Mouse (Mus musculus) hindbrain, postnatal 0 days (tissue): ENCODE data around the gene Lrat. TPM values are rescaled to one million over a fixed set of nuclear protein-coding genes. Genes with fewer than 3 reads are reported as not detected.
A peak's percentile ranks its signal among the peaks of the same experiment; 100 is the strongest.

ENCODE experiments used
- ATAC-seq: fragments of 200-750 bp; cut with Nextera tagmentation; 2 replicates; pipeline ENCODE4 v1.8.0; 2017; ENCODE audit warnings: mild to moderate bottlenecking, moderate TSS enrichment, moderate library complexity
- DNase-seq: peaks from one replicate; pipeline ENCODE4 v3.0.0-alpha.2; 2015; ENCODE audit warnings: low spot score
- H3K27ac ChIP-seq: fragments of 300-500 bp; sonication (generic); 2 replicates; pipeline ENCODE4 v1.5.1; 2014; ENCODE audit warnings: mild to moderate bottlenecking
- H3K27me3 ChIP-seq: fragments of 300-500 bp; sonication (generic); 2 replicates; pipeline ENCODE4 v1.6.1; 2014; ENCODE audit warnings: low read length, mixed read lengths; ENCODE audit not compliant: insufficient read depth
- H3K36me3 ChIP-seq: fragments of 300-500 bp; sonication (generic); 2 replicates; pipeline ENCODE4 v1.6.1; 2014; ENCODE audit warnings: low read length, mixed read lengths; ENCODE audit not compliant: insufficient read depth
- H3K4me1 ChIP-seq: fragments of 300-500 bp; sonication (generic); 2 replicates; pipeline ENCODE4 v1.6.1; 2014; ENCODE audit warnings: antibody characterized with exemption, low read length, mixed read lengths; ENCODE audit not compliant: insufficient read depth
- H3K4me2 ChIP-seq: fragments of 300-500 bp; sonication (generic); 2 replicates; pipeline ENCODE4 v1.6.1; 2014; ENCODE audit warnings: low read depth, mild to moderate bottlenecking, low read length, moderate library complexity, mixed read lengths
- H3K4me3 ChIP-seq: fragments of 300-500 bp; sonication (generic); 2 replicates; pipeline ENCODE4 v1.5.1; 2014; ENCODE audit warnings: low read length
- H3K9ac ChIP-seq: fragments of 300-500 bp; sonication (generic); replicated peaks from 2 replicates; pipeline ENCODE4 v1.6.1; 2014; ENCODE audit warnings: mild to moderate bottlenecking, low read length, moderate library complexity, mixed read lengths
- H3K9me3 ChIP-seq: fragments of 300-500 bp; sonication (generic); 2 replicates; pipeline ENCODE4 v1.6.1; 2016; ENCODE audit warnings: low read length, mixed read lengths
- CTCF ChIP-seq: IDR thresholded peaks from 2 replicates; pipeline ENCODE4 v1.5.1; 2016; ENCODE audit warnings: antibody characterized with exemption, control low read depth, low read depth
- WGBS: fragments of 180-500 bp; shearing (Covaris S2); extraction: QIAGEN DNeasy Blood & Tissue Kit; methylation state at CpG from one replicate; pipeline ENCODE4 v1.1.7; 2014; 5-methylcytosine and 5-hydroxymethylcytosine counted together
- polyA plus RNA-seq: library from polyadenylated mRNA; unstranded; fragments of >200 nt; fragmentation: Nextera tagmentation; extraction: Ambion mirVana; gene quantifications from 2 replicates; pipeline ENCODE4 v1.2.1, GENCODE M21; 2015
- total RNA-seq: library from RNA; depleted of rRNA; stranded (reverse); fragments of >200 nt; gene quantifications from 2 replicates; pipeline ENCODE4 v1.2.3, GENCODE M21; 2014; rRNA removed

The Lrat gene
- total RNA-seq, result 0.58 TPM in 2 replicates
- polyA plus RNA-seq, result 1.2 and 1.3 TPM in 2 replicates

GRCm38 (mm10) chr3:82903613-82904205 is at the start of gene Lrat:
Gene Lrat (minus strand): TSS chr3:82903973.
- H3K36me3 ChIP-seq, result no peaks in the 10 kb centered on the region
- H3K27ac ChIP-seq, result no peak within 1 kb of the TSS
- peaks cover 4% of the 10 kb centered on the region for H3K27me3 ChIP-seq
- ATAC-seq (peak; percentile 70), DNase-seq (peak; percentile 18)
- TF ChIP-seq CTCF, result no peak
- H3K4me2 ChIP-seq, result peak within 1 kb of the TSS; percentile 90
- peak within 1 kb of the TSS; percentile 34 for H3K9ac ChIP-seq
- 0 out of 2 replicates have a peak, but pooled peaks cover 4% of the 10 kb centered on the region for H3K4me1 ChIP-seq
- WGBS, result under 1% methylated on average over 35 of the region's 35 CpGs
- H3K4me3 ChIP-seq, result peak within 1 kb of the TSS; percentile 50
- no peaks in the 10 kb centered on the region for H3K9me3 ChIP-seq

GRCm38 (mm10) chr3:82952173-82952962 is 48.6 kb upstream of the Lrat start:
- H3K9me3 ChIP-seq, result no peaks in the 10 kb centered on the region
- H3K36me3 ChIP-seq, result no peaks in the 10 kb centered on the region
- no peak overlapping the region for H3K9ac ChIP-seq
- no peak overlapping the region for H3K4me2 ChIP-seq
- no peaks in the 10 kb centered on the region for H3K4me1 ChIP-seq
- DNase-seq (no peak), ATAC-seq (no peak)
- H3K4me3 ChIP-seq, result no peak overlapping the region
- TF ChIP-seq CTCF, result no peak
- 97% methylated on average over 4 of the region's 4 CpGs for WGBS
- no peaks in the 10 kb centered on the region for H3K27me3 ChIP-seq
- H3K27ac ChIP-seq, result no peak overlapping the region

GRCm38 (mm10) chr3:82950639-82951038 is 46.9 kb upstream of the Lrat start:
- Histone ChIP-seq H3K36me3 (no peaks in the 10 kb centered on the region), H3K9me3 (no peaks in the 10 kb centered on the region), H3K4me2 (no peak overlapping the region), H3K4me3 (no peak overlapping the region), H3K27ac (no peak overlapping the region), H3K9ac (no peak overlapping the region), H3K4me1 (no peaks in the 10 kb centered on the region), H3K27me3 (no peaks in the 10 kb centered on the region)
- no peak for ATAC-seq
- no peak for TF ChIP-seq CTCF
- no peak for DNase-seq
- WGBS, result 78% methylated on average over 7 of the region's 7 CpGs

GRCm38 (mm10) chr3:82950208-82950607 is 46.4 kb upstream of the Lrat start:
- ATAC-seq (no peak), DNase-seq (no peak)
- no peak overlapping the region for H3K4me3 ChIP-seq
- H3K4me2 ChIP-seq, result no peak overlapping the region
- no peaks in the 10 kb centered on the region for H3K4me1 ChIP-seq
- H3K9ac ChIP-seq, result no peak overlapping the region
- H3K9me3 ChIP-seq, result no peaks in the 10 kb centered on the region
- no peak overlapping the region for H3K27ac ChIP-seq
- H3K27me3 ChIP-seq, result no peaks in the 10 kb centered on the region
- no peaks in the 10 kb centered on the region for H3K36me3 ChIP-seq
- no peak for TF ChIP-seq CTCF
- 81% methylated on average over 10 of the region's 10 CpGs for WGBS

GRCm38 (mm10) chr3:82946375-82947107 is 42.8 kb upstream of the Lrat start:
- Histone ChIP-seq H3K4me2 (no peak overlapping the region), H3K27me3 (no peaks in the 10 kb centered on the region), H3K27ac (no peak overlapping the region), H3K9ac (no peak overlapping the region), H3K4me3 (no peak overlapping the region), H3K9me3 (no peaks in the 10 kb centered on the region), H3K4me1 (no peaks in the 10 kb centered on the region), H3K36me3 (no peaks in the 10 kb centered on the region)
- ATAC-seq (no peak), DNase-seq (no peak)
- TF ChIP-seq CTCF, result no peak
- 54% methylated on average over 6 of the region's 6 CpGs for WGBS

GRCm38 (mm10) chr3:82927917-82928316 is 24.1 kb upstream of the Lrat start:
- no peak for TF ChIP-seq CTCF
- no peak overlapping the region for H3K27ac ChIP-seq
- no peaks in the 10 kb centered on the region for H3K9me3 ChIP-seq
- H3K9ac ChIP-seq, result no peak overlapping the region
- H3K36me3 ChIP-seq, result no peaks in the 10 kb centered on the region
- no peak overlapping the region for H3K4me2 ChIP-seq
- H3K27me3 ChIP-seq, result no peaks in the 10 kb centered on the region
- no peak for ATAC-seq
- no peak overlapping the region for H3K4me3 ChIP-seq
- no peaks in the 10 kb centered on the region for H3K4me1 ChIP-seq
- DNase-seq, result no peak
- 75% methylated on average over 2 of the region's 2 CpGs for WGBS
